Mouse (Mus musculus) frontal cortex, postnatal 36 days (tissue): ENCODE results near the gene Fosl1.
"Not testable (repeated sequence)": the region's sequence is repeated elsewhere in the genome, so short reads cannot be mapped to it uniquely, and the experiment has no call there.

Experiments used
- DNase-seq, 2 experiments: peaks; one replicate each; pipeline ENCODE4 v3.0.0; 2022; ENCODE audit warnings: low spot score in 2 of 2

Fosl1 gene

DNA sequence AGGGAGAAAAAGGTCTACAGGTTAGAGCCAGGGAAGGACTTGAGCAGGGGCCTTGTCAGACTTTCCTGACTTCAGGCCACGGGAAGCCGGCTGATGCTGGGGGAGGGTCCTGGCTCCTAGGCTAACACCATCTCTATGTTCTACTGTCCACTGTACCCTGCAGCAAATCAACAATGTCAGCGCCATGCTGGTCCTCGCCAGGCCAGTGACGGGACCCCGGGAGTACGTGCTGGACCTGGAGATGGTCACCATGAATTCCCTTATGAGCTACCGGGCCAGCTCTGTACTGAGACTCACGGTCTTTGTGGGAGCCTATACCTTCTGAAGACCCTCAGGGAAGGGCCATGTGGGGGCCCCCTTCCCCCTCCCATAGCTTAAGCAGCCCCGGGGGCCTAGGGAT lies 34.1 kb downstream of the Fosl1 start:
- DNase-seq = no peak

DNA sequence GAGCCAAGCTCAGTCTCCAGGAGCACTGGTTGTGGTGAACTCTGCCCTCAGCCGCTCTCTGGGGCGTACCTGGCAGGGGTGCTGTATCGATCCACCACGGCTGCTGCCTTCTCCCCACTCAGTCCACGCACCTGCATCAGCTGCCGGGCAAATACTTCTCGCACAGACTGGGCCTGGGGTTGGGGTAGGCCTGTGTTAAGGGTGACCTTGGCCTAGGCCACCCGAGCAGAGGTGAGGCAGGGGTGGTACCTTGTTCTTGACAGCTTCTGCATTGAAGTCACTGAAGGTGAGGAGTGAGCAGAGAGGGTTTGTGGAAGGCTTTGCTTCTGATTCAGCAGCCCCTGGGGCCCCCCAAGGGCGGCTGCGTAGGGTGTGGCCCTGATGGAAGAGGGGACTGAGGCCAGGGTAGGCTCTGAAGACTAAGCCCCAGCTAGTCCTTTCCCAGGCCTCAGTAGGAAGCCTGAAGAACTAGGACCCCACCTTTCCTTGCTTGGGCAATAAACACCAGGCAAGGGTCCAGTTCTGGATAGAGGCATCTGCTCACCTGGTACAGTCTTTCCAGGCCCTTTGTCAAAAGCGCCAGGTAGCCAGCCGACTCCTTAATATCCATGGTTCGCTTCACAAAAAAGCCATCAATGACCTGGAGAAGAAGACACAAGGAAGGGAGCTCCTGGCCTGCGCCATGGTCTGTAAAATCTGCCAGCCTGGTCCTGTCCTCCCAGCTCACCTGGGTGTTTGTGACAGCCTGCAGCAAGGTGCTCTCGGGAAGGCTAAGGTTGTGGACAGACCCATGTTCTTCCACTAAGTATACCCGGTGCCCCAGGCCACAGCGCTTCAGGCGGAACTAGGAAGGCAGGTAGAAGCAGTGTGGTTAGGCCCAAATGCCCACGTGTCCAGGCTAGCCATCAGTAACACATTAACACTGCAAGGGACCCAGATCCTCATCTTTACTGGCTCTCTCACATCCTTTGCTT lies 36.3 kb downstream of the Fosl1 start:
- no peak for DNase-seq

DNA sequence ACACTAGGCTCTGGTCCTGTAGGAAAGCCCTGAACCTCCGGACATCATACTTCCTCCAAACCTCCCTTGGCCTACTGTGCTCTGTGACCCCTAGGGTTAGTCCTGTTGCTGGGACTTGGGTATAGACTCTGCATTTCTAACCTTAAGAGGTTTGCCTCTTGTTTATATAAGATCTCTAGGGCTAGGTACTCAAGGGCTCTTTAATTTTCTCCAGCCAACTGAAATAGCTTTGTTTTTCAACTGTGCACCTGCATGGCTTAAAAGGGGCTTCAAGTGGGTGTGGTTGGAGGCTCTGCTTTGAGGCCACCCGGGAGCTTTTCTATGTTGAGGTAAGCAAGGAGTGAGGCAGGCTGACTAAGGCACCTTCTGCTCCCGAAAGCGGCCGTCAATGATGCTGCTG lies 37.1 kb downstream of the Fosl1 start:
- no peak for DNase-seq

DNA sequence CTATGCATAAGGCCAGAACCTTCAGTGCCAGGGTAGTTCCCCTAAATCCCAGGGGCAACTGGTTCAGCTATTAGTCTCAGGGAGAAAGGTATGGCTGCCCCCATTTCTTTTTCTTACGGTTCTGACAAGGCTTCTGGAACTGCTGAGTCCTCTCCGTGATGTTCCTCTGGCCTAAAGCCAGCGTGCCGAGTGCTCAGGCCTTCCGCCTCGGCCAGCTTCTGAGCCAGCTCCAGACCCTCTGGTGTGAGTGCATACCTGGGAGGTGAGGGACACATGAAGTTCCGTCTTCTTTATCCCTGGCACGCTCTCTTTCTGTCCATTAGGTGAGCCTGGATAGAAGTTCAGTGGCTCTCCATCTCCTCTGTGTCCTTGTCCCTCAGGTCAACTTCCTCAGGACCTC lies 38.0 kb downstream of the Fosl1 start:
- DNase-seq = no peak

DNA sequence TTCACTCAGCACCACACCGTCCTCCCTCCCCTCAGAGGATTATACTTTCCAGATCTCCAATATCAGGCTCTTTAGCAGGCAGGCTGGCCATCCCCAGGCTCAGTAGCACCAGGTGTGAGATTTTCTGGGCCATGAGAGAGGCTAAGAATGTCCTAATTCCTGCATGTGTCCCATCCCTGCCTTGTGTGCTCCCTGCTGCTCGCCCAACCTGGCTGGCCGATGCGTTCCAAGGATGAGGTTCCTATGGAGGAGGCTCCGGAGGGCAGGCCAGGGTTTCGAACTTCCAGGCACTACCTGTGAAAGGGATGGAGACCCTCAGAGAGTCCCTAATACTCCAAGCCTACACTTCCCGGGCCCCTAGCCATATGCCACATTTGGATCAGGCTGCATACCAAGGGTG lies 38.5 kb downstream of the Fosl1 start:
- DNase-seq = no peak

DNA sequence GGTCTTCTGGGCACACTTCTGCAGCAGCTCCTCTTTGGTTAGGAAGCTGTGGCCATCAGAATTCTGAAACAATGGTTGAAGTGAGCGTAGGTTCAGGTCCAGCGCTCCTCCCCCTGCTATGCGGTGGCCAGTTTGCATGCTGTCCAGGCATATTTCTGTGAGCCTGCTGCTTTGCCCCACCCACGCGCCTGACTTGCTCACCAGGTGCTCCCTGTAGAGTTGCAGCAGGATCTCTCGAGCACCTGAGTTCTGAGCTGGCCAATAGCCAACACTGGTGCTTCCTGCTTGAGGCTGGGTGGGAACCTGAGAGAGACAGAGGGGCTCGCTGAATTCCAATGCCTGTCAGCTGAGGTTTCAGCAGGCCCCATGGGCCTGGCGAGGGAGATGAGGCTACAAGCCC lies 38.9 kb downstream of the Fosl1 start:
- no peak for DNase-seq

DNA sequence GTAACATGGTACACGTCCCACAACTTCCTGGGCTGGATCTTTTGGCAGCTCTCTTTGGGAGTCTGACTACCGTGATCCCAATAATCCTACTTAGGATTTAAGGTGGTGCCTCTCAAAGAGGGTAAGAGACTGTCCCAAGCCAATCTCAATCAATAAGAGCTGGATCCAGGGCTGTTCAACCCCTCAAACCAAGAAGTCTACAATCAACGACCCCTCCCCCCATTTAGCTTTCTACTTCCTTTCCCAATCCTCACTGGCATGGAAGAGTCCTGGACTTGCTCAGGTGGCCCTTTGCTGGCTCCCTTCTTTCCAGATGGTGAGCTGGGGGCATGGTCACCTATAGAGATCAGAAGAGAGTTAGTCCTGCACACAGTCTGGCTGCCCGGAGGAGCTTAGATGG lies 39.4 kb downstream of the Fosl1 start:
- no peak for DNase-seq

DNA sequence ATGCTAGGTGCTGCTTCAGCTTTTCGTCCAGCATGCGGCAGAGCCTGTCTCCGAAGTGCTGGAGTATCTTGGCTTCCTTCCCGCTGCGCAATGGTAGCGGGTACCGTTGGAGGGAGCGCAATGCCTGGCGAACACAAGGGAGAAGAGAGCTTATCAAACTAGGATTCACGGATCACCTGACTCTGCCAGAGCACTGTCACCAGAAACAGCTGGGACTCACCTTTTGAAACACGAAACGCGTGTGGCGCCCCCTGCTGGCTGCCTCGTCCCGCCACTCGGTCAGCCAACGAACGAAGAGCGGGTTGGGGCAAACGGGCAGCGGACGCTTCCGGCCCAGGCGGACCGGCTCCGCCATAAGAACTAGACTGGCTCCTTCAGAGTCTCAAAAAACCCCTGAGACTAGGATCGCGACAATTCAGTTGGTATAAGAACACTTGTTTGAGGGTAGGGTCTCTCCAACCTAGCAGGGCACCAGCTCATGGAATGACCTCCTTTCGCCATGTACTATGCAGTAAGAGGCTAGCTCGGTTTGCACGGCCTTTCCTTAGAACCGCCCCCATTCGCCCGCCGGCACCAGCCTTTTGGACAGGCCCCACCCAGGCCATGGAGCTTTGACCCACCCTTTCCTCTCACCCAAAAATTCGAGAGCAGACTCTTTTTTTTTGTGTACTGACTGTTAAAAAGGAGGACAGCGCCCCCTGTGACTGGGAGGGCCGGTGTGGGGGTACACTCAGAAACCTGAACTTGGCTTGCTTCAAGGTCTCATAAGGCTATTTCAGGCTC lies 40.6 kb downstream of the Fosl1 start, which contains the start of gene Mus81:
Gene Mus81 (minus strand): TSS at position 635 of the 783 bp plus-strand sequence.
- DNase-seq = peak; percentile 93 to 95

DNA sequence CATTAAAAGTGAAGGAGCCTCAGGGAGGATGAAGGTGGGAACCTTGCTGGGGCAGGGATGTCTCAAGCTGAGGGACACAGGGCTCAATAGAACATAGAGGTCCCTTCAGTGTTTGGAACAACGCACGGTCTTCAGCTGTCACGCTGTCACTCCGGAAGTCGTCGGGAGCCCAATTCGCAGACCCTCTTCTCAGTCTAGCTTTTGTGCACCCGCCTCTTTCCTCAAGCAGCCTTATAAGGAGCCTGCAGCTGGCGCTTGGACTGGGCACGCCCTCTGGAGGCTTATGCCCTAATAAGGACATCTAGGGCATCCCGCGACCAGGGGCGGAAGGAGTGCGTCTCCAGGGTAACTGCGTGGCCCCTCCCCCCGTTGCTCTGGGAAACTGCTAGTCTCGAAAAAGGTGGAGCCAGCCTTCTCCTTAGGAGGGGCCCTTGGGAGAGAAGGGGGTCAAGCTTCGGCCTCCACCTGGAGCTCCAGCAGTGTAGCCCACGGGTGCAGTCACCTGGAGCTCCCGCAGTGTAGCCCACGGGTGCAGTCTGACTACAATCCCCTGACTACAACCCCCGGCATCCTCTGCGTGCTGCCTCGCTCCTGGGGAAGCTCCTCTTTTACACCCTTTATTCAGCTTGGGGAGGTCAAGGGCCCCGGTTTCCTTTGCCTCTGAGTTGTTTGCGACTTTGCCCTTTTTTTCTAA lies 41.7 kb downstream of the Fosl1 start:
- DNase-seq = peak; percentile 96 to 98

DNA sequence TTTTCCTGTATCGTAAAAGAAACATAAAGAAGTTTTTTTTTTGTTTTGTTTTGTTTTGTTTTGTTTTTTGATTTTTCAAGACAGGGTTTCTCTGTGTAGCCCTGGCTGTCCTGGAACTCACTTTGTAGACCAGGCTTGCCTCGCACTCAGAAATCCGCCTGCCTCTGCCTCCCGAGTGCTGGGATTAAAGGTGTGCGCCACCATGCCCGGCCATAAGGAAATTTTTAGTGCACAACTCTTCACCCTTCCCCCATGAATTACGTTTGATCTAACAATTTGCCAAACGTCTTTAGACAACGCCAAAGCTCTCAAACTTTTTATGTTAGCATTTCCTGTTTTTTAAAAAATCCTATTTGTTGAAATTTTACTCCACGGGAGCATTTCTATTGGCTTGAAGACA lies 42.4 kb downstream of the Fosl1 start:
- DNase-seq = not testable (repeated sequence)

DNA sequence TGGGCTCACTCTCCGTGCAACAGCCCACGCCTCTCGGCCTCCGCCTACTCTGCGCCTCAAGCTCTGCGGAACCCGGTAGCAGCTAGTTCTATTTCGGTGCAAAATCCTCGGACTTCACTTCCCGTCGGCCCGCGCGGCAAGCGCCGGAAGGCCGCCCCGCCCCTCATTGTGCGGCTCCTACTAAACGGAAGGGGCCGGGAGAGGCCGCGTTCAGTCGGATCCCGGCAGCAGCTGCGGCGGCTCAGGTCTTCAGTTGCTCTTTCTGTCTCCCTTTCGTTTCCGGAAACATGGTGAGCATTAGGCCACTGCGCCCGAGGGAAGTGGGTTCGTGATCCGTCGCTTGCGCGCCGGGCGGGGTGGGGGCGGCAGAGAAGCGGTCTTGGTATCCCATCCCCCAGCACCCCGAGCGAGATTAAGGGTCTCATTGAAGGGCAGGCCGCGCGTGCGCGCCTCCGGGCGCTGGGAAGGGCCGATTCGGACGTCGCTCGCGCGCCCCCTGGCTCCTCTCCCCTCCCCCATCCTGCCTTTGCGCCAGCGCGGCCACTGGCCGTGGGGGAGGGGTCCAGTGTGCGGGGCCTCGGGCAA lies 43.1 kb downstream of the Fosl1 start, which contains the start of gene Cfl1:
Gene Cfl1 (plus strand): TSS at position 143 of the 585 bp plus-strand sequence.
- peak; percentile 95 to 97 for DNase-seq

DNA sequence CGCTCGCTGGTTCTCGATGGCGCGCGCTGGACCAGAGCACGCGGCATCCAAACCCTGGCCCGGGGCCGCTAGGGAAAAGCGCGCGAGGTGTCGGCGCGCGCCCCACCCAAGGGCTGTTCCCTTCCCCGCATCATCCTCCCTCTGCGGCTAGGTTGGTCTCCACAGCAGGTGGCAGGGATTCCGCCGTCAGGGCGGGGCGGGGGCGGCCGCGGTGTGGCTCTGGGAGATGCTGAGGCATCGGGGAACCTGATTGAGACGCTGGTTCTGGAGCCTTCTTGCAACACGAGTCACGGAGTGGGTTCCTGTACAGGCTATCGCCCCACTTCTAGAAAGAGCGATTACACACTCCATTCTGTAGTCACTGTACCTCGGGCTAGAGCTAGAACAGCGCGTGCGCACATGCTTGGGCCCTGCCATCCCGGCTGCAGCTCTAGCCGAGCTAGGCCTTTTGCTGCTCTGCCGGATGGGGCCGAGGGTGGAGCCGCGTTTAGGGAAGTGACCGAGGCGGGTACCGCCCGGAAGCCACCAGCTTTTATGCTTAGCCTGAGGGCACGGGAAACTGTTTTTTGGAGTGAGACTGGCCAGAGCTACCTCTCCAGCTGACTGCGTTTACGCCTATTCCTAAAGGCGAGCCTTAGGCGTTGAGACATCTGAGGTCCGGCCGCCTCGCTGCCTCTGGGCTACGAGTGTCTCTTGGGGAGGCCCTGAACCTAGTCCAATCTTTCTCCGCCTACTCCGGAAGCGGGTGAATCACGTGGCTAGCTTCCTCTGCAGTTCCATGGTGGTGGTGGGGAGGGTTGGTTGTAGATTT lies 43.8 kb downstream of the Fosl1 start:
- peak; percentile 82 to 86 for DNase-seq

DNA sequence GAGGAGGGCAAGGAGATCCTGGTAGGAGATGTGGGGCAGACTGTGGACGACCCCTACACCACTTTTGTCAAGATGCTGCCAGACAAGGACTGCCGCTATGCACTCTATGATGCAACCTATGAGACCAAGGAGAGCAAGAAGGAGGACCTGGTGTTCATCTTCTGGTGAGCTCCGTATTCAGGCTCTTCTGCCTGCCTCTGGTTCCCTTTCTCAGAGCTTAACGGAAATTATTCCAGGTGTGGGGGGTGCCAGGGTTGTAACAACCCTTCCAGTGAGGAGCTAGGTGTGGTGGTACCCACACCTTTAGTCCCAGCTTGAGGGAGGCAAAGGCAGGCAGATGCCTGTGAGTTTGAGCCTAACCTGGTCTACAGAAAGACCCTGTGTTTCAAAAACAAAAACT lies 45.3 kb downstream of the Fosl1 start:
- no peak for DNase-seq

DNA sequence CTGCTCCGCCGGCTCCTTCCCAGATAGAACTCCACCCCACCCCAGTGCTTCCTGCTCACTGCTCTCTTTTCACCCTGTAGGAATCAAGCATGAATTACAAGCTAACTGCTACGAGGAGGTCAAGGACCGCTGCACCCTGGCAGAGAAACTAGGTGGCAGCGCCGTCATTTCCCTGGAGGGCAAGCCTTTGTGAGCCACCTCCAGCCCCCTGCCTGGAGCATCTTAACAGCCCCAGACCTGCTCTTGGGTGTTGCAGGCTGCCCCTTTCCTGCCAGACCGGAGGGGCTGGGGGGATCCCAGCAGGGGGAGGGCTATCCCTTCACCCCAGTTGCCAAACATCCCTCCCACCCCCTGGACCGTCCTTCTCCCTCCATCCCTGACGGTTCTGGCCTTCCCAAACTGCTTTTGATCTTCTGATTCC lies 46.0 kb downstream of the Fosl1 start:
- DNase-seq = not testable (repeated sequence)

DNA sequence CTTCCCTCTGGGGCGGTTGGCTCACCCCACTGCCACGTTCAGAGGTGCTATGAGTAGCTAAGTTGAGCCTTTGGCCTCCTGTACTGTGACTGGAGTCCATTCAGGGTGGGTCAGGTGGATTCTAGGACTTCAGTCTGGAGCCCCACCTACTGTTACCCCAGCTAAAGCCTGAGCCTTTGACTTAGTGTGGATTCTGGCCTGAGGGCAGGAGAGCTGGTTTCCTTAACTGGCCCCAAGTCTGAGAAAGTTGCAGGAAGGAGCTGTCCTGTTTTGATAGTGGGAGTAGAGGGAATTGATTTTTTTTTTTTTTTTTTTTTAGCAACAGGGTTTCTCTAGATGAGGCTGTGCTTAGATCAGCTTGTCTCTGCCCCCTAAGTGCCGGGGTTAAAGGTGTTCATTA lies 47.0 kb downstream of the Fosl1 start:
- no peak for DNase-seq

DNA sequence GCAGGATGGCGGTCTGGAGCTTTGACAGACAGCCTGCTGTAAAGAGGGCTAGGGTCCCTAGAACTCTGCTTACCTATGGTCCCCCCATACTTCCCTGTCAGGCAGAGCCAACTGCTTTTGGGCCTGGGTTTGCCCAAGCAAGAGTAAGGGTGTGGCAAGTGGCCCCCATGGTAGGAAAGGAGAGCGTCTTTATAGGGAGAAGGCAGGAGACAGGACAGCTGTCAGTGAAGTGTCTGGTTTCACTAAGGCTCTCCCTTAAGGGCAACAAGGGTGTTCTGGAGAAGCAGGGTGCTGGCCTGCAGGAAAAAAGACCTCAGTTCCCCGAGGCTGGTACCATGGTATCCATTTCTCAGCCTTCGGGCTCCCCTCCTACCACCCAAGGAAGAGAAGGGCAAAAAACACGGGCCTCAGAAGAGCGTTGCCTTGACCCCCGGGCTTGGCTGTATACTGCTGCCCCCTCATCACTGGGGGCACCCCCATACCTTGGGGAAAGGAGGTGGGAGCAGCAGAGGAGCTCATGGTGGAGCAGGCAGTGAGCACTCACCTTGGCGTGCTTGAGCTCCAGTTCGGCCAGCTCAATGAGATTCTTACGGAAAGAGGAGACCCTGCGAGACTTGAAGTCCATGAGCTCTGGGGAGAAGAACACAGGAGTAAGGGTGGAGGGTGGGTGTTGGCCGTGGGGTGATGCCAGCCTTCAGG lies 48.2 kb downstream of the Fosl1 start:
- DNase-seq = no peak

DNA sequence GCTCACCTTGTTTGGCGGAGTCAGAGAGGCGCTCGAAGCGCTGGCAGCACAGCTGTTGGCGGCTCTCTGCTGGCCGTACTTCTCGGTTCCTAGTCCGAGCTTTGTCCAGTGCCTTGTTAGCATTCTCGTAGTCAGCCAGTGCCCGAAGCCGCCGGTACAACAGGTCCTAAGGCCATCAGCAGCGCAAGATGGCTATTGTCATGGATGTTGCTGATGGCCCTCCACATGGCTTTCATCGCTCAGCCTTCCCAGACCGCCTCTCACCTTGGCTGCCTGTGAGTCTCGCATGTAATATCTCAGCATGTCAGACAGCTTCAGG lies 48.7 kb downstream of the Fosl1 start:
- DNase-seq = no peak

DNA sequence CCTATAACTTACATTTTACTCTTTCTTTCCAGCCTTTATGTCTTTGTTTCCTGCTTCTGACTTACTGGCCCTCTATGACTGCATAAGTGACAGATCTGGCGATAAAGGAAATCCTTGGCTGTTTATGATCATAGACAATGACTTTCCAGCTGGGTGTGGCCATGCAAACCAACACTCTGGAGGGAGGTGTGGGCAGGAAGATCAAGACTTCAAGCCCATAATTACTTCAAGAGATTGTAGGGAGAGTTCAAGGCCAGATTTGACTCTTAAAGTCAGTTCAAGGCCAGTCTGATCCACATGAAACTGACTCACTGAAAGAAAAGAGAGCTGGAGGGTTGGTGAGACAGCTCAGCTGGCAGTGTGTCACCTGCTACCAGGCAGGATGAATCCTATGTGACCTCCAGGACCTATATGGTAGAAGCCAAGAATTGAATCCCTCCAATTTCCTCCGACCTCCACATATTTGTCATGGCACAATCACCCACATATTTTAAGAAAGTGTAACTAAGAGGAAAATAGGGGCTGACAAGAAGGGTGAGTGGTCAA lies 53.1 kb downstream of the Fosl1 start:
- no peak for DNase-seq

DNA sequence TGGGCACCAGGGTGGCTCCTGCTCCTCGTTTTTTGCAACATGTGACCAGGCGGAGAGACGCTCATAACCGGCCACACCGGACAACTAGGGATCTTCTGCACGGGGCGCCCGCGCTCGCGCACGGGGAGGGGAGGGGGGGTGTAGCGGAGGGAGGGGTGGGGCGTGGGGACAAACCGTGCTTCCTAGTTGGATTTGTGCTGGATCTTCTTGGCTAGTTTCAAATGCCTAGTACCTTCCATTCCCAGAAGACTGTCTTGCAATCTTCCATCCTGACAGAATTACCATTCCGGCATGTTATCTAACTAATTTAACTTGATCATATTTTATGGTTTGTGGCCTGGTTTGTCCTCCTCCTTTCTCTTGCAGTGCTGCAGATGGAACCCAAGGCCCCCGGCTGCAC lies 56.3 kb downstream of the Fosl1 start, which contains the start of gene 1700020D05Rik:
Gene 1700020D05Rik (minus strand): TSS at position 101 of the 400 bp plus-strand sequence.
- no peak for DNase-seq
